Mouse (Mus musculus) ES-Bruce4 (cell line): ENCODE measurements around the gene Phlpp2.

Experiments
- CTCF ChIP-seq: IDR thresholded peaks from one replicate; pipeline ENCODE4 v1.8.1; 2011; ENCODE audit warnings: low read depth, low read length
- EP300 ChIP-seq: IDR thresholded peaks from 2 replicates; pipeline ENCODE4 v1.6.1; 2011; ENCODE audit warnings: low read depth, low read length; ENCODE audit not compliant: insufficient read depth

GRCm38 (mm10) chr8:109957167-109958028 is 89.1 kb downstream of the Phlpp2 start:
- TF ChIP-seq CTCF (no peak), EP300 (peak; percentile 77; the same call in 1 of the 2 replicates)
